Mouse (Mus musculus) stomach, postnatal 0 days (tissue): ENCODE results near the gene Ttf2.
A peak's percentile ranks its signal among the peaks of the same experiment; 100 is the strongest.

Experiments used
- CTCF ChIP-seq: IDR thresholded peaks from 2 replicates; pipeline ENCODE4 v1.5.1; 2016; ENCODE audit warnings: antibody characterized with exemption, low read depth, mild to moderate bottlenecking, moderate library complexity
- EP300 ChIP-seq: optimal IDR thresholded peaks from 2 replicates; pipeline ENCODE3; 2016; ENCODE audit warnings: antibody characterized with exemption

DNA sequence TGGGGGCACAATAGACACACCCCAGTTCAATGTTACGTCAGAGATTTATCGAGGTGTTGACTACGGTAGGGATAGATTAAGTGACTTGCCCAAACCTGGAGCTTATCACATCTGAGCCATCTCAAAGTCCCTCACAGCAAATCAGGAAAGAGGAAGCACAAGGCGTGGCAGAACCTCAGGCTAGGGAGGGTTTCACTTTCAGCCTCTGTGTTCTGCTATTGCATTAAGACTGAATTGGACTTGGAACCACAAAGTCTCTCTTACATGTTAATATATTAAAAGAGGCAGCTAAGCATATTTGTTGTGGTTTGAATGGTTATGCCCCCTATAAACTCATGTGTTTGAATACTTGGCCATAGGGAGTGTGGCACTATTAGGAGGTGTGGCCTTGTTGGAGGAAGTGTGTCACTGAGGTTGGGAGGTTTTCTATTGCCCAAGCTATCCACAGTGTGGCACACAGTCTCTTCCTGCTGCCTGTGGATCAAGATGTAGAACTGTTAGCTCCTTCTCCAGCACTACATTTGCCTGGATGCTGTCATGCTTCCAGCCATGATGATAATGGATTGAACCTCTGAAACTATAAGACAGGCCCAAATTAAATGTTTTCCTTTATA lies 41.2 kb upstream of the Ttf2 start:
- TF ChIP-seq CTCF (peak; percentile 52), EP300 (peak; percentile 25)
